Comparison of ENCODE assay signal across 19 mouse cellular contexts in genomic region chr5:127831791-127832190, GRCm38 (mm10).
DNase-seq lines count a peak whose midpoint lies in the region; ATAC-seq lines count a peak whose summit lies in the region.
"Had no signal": no experiment of that assay in that cellular context is flagged by ENCODE, and none has a peak within 500 bp of the region (broad histone marks: within the 10 kb centered on the region; RNA-seq: fewer than 3 reads in every experiment).

No protein-coding gene starts in this region.

- no peak for ATAC-seq in frontal cortex, adult (ENCODE audit: low TSS enrichment)
- no peak for ATAC-seq in inflammation-experienced regulatory T-cells, adult 6 months
- ATAC-seq: forebrain, embryonic 15.5 days; hindbrain, embryonic 16.5 days; Patski had no signal

- DNase-seq in frontal cortex, adult 2 months (ENCODE audit: extremely low spot score in 1 of 2, low spot score in 1 of 2), result peak; percentile 14 to 45
- peak; percentile 30 for DNase-seq in right cerebral cortex, adult 18-20 months
- DNase-seq in right cerebral cortex, postnatal 14 days, result no peak
- DNase-seq in retina, postnatal 1 day, result peak; percentile 50
- DNase-seq in layer of hippocampus, adult 9-11 months, result no peak
- DNase-seq: adrenal gland, postnatal 10 days; adrenal gland, postnatal 36 days; cerebellum, adult 11 months; cerebellum, adult 2 months; cerebellum, adult 9-11 months; cerebellum, postnatal 25 days; gastrocnemius, adult 2 months; gastrocnemius, postnatal 14 days; heart, adult 11 months had no signal

Comparison
In these comparisons a context has a peak if more than half of its experiments do, and no peak if none do; other contexts are left out.
1. DNase-seq: peak in frontal cortex, adult 2 months (2 of 2), right cerebral cortex, adult 18-20 months (single experiment) and retina, postnatal 1 day (single experiment); none in right cerebral cortex, postnatal 14 days (single experiment) and layer of hippocampus, adult 9-11 months (single experiment).